Mouse (Mus musculus) heart, adult 11 months (tissue): Measurements from ENCODE around the gene Synpo2.

Source experiments
- DNase-seq: peaks from one replicate; pipeline ENCODE4 v3.0.0; 2022

Gene Synpo2

GRCm38 (mm10) chr3:123085871-123086501 is 150.0 kb downstream of the Synpo2 start:
- DNase-seq = peak; percentile 98

GRCm38 (mm10) chr3:123081665-123082064 is 154.3 kb downstream of the Synpo2 start:
- peak; percentile 91 for DNase-seq

DNA sequence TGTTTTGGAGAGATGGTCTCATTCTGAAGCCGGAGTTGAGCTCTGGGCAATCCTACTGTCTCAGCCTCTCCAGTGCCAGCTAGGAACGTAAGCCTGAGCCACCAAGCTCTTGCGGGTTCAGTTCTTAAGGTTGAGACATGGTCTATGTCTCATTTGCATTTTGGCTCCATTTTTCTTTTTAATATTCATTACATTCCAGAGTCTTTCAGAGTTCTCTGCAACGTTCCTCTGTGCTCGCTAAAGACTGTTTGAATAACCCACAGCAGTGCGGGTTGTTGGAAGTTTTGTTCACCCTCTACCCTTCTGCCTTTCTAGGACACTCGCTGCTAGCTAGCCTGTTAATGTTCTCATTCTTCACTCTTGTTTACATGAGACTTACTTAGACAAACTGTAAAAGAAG is 155.0 kb downstream of the Synpo2 start:
- DNase-seq = peak; percentile 28

DNA sequence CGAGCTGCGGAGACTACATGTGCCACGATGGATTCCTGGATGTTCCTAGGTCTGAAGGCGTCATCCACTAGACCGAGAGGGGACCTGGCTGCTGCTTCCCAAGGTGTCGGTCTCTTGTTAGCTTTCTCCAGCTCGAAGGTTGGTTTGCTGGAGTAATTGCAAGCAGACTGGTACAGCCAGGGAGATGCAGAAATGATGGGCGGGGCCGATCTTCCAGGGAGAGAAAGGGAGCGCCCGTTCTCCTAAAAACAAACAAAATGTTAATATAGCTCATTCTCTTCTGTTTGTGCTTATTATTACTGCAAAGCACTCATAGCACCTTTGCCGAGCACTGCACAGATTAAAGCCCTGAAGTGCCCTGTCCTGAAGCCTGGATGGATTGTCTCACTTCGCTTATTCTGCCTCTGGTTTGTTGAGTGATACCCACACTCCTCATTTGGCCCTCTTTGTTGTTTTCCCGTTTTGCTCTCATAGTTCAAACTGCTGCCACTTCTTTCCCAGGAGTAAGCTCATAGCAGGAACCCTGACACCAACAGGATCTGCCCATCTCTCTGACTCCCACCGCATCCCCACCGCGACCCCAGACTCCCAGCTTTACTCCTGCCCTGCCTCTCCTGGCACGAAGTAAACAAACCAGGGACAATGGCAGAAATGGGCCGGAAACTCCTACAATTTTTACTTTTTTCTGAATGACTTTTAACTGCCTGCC is 155.8 kb downstream of the Synpo2 start:
- DNase-seq = peak; percentile 72

DNA sequence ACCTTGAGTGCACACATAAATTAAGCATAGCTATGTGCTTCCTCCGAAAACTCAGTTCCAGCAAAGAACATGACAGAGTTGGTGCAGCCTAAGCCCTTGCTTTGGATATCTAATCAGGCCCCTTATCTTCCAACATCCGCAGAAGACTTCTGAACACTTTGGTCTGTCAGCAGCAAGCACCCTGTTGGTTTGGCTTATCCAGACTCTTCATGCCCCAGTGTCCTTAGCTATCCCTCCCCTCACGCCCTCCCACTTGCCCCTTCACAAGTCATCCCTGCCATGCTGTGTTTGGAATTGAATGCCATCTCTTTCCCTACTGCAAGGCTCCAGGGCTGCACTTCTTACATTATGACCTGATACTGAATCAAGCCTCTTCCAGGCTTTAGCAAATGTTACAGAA is 160.2 kb downstream of the Synpo2 start:
- DNase-seq = peak; percentile 81

- DNase-seq = peak; percentile 68
These were observed 160.9 kb downstream of the Synpo2 start for GRCm38 (mm10) chr3:123075034-123075433.

- peak; percentile 85 for DNase-seq
These were observed 162.6 kb downstream of the Synpo2 start for GRCm38 (mm10) chr3:123073351-123073750.

GRCm38 (mm10) chr3:123072472-123072871 is 163.5 kb downstream of the Synpo2 start:
- no peak for DNase-seq

DNA sequence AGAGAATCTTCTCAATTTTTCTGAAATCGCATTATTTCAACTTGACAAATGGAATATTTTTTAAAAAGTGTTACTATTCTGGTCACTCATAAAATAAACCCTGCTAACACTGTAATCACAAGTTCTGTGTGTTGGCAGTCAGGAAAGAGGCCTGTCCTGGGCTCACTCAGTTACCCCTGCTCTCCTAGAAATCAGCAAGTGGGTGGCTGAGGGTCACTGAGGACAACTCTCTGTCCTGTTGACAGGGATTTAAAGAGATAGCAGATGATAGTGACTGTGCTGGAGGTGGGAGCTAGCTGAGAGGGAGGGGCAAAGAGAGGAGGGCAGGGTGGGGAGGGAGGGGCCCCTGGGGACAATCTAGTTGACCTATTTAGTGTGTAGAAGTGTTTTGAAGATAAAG is 165.0 kb downstream of the Synpo2 start:
- peak; percentile 97 for DNase-seq

DNA sequence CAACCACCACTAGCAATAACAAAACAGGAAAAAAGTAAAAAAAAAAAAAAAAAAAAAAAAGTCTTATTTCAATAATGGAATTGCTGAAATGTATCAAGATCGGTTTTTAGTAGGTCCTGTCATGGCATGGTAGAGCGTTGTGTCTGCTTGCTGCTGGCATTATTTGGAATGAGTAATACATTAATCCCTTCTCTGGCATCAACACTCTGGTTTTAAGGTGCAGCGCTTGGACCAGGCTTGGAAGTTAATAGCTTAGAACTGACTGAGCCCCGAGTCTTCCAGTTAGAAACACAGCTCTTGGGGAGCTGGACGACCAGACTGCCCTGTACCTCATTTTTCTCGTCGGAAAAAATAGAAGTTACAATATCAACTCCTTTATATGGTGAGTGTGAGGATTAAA is 169.1 kb downstream of the Synpo2 start:
- peak; percentile 71 for DNase-seq

DNA sequence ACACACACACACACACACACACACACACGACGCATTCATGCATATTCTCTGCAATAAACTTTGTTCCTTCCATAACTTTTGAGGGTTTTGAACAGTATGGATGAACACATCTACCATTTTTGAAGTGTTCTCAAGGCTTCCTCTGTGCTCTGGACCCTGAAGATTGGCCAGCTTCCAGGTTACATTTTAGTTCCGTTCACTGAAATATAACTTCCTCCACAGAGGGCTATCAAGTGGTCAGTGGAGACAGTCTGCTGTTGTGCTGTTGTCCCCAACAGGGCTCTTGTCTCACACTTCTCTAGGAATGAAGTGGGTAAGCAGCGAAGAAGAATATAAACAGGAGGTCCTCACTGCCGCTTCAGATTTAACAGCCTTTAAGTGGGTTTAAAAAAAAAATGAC is 170.5 kb downstream of the Synpo2 start:
- peak; percentile 52 for DNase-seq

GRCm38 (mm10) chr3:123064186-123064585 is 171.8 kb downstream of the Synpo2 start:
- peak; percentile 88 for DNase-seq

GRCm38 (mm10) chr3:123061931-123062330 is 174.0 kb downstream of the Synpo2 start:
- DNase-seq = no peak

DNA sequence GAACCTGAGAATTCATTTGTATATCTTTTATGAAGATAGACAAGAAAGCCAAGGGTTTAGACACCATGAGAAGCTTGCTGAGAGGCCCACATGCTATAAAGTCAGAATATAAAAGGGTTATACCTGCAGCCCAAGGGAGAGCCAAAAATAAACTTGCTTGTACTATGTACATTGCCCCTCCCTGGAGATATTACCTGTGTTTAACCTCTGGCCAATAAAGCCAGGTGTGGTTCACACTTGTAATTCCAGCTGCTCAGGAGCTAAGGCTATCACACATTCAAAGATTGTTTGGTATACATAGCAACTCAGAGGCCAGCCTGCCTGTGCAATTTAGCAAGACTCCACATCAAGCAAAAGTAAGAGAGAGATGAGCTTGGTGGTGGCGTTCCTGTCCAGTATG is 177.1 kb downstream of the Synpo2 start:
- peak; percentile 37 for DNase-seq

GRCm38 (mm10) chr3:123054178-123054577 is 181.8 kb downstream of the Synpo2 start:
- DNase-seq = peak; percentile 27

DNA sequence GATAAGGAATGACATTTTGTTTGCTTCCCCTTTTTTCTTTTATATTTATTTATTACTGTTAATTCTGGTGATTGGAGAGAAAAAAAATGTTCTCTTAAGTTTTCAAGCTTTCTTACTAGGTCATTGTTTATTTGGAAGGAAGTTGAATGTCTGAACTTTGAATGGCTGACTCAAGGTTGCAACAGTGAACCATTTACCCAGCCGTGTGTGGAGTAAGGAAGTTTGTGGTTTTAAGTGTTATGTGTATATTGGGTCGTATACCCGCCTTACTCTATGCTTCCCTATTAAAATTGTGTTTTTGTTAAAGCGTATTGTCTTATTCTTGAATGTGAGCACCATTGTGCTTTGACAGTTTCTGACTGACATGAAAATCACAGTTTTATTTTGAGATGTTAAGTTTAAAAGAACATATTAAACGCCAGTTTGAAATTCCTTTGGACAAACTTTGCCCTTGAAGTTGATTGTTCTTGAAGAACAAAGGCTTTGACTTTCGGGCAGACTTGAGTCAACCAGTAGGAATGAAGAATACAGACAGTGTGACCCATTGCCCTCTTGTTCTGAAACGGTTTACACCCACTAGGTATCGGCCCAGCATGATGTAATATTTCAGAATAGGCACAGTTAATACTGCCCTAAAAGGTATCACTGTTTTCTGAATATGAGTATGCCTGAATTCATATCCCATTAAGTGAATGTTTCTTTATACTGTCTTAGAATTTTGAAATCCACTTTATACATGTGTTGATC is 182.6 kb downstream of the Synpo2 start:
- DNase-seq = no peak

GRCm38 (mm10) chr3:123042308-123042707 is 193.6 kb downstream of the Synpo2 start:
- no peak for DNase-seq

GRCm38 (mm10) chr3:123034752-123035151 is 201.2 kb downstream of the Synpo2 start, which contains the start of gene Myoz2:
Gene Myoz2, minus strand, starts transcription at chr3:123035015.
- peak; percentile 96 for DNase-seq

GRCm38 (mm10) chr3:123033804-123034203 is 202.1 kb downstream of the Synpo2 start:
- no peak for DNase-seq
